Mouse (Mus musculus) C2C12 (cell line): ENCODE results near the gene Ttbk1.
A peak's percentile ranks its signal among the peaks of the same experiment; 100 is the strongest.

Experiments used
- CEBPB ChIP-seq: IDR thresholded peaks from one replicate; pipeline ENCODE4 v1.6.1; 2011; ENCODE audit warnings: low read depth, mild to moderate bottlenecking, control low read depth, moderate library complexity
- CTCF ChIP-seq: IDR thresholded peaks from one replicate; pipeline ENCODE4 v1.5.1; 2011; ENCODE audit not compliant: control insufficient read depth, insufficient read depth, insufficient read length
- FOSL1 ChIP-seq: IDR thresholded peaks from one replicate; pipeline ENCODE4 v1.8.0; 2011; ENCODE audit warnings: mild to moderate bottlenecking, low read length; ENCODE audit not compliant: poor library complexity, insufficient read depth, severe bottlenecking
- MAX ChIP-seq: IDR thresholded peaks from one replicate; pipeline ENCODE4 v1.6.1; 2011; ENCODE audit warnings: mild to moderate bottlenecking, control low read depth

- TF ChIP-seq CTCF = peak; percentile 69
- TF ChIP-seq FOSL1 = no peak
- TF ChIP-seq CEBPB = no peak
- TF ChIP-seq MAX = no peak
These were observed 50.7 kb downstream of the Ttbk1 start for GRCm38 (mm10) chr17:46436672-46437366.
